Mouse (Mus musculus) layer of hippocampus, adult 9-10 months (tissue): ENCODE measurements around the gene Gas6.

ENCODE experiments used
- DNase-seq: peaks from one replicate; pipeline ENCODE4 v3.0.0; 2022; ENCODE audit warnings: low spot score

The Gas6 gene

DNA sequence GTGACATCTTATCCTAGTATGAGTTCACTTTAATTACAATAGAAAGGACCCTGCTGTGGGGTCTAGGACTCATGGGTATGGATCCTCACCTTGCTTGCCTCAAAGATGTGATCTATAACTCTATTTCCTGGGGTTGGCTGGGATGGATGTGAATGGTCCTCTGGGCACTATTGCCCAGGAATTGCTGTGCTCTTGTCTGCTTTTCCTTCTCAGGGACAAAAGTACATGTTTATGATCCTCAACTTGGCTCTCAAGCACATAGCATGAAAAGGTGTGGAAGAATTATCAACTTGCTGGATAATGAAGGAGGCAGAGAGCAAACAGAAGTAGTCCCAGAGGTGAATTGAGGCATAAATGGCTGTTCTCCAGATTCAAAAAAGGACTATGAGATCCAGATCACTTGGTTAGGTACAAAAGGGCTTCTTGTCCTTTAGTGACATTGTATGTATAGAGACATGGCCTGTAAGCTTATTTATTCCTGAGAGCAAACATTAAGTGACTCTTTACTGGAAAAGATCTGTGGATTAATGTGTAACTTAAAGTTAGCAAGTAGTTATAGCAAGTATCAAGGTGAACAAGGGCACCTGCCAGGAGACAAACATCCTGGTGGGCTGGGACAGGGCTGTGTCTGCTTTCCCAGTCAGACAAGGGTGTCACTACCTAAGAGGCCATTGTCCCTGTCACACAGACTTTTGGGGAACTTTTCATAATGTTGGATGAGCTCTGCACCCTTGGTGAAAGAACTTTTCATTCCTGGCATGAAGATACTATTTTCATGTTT, 10.8 kb upstream of the Gas6 start:
- no peak for DNase-seq

GRCm38 (mm10) chr8:13503936-13504606, 9.8 kb upstream of the Gas6 start:
- DNase-seq = no peak

- no peak for DNase-seq
These were observed 6.9 kb upstream of the Gas6 start for GRCm38 (mm10) chr8:13501221-13501620.

- DNase-seq = no peak
These were observed 1.3 kb downstream of the Gas6 start for GRCm38 (mm10) chr8:13493011-13493410.

GRCm38 (mm10) chr8:13492198-13492995, 1.9 kb downstream of the Gas6 start:
- DNase-seq = no peak

DNA sequence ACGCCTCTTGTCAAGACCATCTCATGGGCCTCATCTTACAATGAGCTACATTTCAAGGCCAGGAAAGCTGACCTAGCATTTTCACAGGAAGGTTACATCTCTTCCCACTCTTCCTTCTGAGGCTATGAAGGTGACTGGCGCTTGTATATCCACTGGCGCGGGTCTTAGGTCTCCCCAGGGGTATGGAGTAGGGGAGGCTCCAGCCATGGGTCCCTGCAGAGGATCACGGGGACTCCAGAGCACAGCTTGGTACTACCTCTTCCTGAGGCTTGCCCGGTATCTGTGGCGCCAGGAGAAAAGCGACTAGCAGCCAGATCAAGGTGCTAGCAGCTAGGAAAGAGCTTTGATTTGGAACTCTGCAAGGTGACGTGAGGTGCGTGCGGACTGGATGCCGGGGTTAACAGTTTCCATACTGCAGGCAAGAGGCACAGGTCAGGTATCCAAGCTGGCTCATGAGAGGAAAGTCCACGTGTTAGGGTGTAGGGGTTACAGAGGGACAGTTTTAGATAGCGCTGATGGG, 2.7 kb downstream of the Gas6 start:
- no peak for DNase-seq

GRCm38 (mm10) chr8:13489986-13490910, 4.0 kb downstream of the Gas6 start:
- DNase-seq = no peak

DNA sequence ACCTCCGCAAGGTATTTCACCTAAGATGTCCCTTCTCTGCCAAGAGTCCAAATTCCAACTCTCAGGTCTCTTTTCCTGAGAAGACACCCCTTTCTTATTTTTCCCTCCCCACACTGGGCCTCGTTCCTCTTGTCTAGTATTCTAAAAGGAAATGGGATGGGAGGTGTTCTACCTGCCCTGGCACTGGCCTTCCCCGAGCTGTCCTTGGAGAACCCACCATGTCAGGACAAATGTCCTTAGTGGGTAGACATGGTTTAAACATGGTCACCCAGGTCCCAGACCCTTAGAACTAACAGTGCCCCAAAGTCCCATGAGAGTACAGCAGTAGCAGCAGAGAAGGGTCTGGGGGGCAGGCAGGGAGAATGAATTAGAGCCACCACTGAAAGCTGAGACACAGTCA, 4.9 kb downstream of the Gas6 start:
- no peak for DNase-seq

DNA sequence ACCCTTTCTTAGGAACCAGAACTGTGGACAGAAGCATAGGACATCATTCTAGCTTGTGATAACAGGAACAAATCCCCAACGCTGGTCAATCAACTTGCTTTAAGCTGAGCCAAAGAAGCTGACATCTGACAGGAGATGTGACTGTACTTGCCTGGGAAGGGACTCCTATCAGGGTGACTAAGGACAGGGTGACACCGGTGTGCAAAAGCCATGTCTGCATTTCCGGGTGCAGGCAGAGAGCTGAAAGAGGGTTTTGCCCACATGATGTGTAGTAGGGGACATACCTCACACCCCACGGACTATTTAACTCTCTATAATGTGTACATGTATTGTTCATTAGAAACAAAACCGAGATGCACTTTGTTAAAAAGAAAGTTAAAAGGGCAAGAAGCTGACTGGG, 11.1 kb downstream of the Gas6 start:
- DNase-seq = no peak

DNA sequence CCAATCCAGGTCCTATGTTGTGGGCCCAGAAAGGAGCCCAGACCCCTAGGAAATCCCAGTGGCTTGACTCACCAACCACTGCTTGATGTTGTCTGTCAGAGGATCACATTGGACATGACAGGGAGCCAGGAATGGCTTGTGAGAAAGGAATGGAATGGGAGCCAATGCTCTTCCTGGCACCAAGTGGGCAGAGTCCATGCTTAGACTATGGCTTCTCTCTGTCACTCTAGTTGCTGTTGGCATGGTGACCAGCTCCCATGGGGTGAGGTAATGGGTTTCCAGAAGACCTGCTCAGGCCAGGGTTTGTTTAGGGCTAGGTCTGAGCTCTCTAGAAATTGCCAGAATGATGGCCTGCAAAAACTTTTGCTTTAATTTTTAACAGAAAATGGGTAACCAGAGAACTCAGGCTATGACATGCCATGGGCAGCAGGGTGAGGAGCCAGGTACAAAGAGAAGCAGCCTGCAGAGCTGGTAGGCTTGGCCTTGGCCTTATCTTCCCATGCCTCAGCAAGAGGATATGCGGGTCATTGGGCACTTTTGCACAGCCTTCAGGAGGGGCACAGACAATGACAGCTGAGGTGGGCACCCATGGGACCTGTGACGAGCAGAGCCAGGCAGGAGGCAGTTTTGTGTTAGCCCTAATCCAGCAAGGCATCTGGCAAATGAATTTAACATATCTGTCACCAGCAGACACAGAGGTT, 12.0 kb downstream of the Gas6 start:
- DNase-seq = no peak

GRCm38 (mm10) chr8:13481596-13481995, 12.7 kb downstream of the Gas6 start:
- no peak for DNase-seq

- DNase-seq = no peak
These were observed 13.2 kb downstream of the Gas6 start for GRCm38 (mm10) chr8:13481089-13481554.

DNA sequence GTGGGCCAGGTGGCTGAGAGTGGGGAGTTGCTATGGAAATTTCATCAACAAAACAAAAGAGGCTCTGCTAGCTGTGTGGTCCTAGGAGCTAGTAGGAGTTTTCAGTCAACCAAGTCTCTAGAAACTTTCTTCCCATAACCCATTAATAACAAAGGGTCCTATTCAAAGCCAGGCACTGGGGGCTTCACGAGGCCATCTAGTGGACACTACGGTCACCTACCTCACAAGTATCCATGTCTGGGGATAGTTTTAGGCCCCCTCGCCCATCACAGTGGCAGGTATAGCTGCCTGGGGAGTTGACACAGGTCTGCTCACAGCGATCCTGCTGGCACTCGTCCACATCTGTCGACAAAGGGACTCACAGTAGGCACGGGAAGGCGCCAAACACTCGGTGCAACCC, 18.4 kb downstream of the Gas6 start:
- DNase-seq = no peak

DNA sequence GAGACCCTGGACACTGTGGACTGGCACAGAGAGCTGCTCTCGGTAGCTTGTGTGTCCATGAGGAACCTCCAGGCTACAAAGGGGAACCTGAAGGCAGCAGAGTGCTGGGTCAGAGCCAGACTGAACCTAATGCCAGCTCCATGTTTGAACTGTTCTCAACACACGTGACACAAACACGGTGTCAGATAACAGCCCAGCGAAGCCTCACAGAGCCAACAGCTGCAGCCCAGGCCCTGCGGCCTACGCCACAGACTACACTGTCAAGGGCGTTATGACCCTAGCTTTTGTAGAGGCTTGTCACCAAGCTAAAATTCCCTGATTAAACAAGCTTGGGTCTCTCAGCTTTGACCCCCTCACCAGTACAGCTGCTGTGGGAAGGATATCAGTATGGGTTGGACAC, 22.0 kb downstream of the Gas6 start:
- no peak for DNase-seq

- DNase-seq = no peak
These were observed 22.8 kb downstream of the Gas6 start for GRCm38 (mm10) chr8:13471484-13471883.

GRCm38 (mm10) chr8:13468737-13469136, 25.6 kb downstream of the Gas6 start:
- DNase-seq = no peak

DNA sequence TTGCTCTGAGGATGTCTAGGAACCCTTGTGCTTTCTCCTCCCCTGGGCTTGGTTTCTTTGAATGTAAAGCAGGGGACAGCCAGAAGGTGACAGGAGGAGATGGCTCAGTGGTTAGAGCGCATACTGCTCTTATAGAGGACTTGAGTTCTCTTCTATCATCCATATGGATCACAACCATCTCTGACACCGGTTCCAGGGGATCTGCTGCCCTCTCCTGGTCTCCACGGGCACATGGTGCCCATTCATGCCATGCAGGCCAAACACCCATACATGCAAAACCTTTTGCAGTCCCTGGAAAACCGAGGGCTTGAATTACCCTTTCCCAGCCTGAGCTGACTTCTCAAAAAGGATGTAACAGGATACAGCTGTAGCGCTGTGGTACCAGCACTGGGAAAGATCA, 27.3 kb downstream of the Gas6 start:
- no peak for DNase-seq

DNA sequence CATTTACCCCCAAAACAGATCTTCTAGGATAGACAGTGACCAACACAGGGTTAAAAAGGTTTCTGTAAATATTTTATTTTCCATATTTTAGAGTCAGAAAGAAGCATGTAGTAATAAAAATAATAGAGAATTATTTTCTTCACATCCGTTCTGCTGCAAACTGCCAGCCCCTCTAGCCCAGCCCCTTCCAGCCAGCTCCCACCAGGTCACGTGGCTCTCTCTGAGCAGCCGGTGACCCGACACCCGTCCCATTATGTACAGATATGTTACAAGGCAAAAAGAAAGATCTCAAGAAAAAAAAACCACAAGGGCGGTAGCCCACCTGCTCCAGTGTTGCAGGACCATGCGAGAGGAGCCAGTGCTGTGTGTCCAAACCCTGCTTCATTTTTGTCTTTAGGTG, 29.0 kb downstream of the Gas6 start:
- no peak for DNase-seq

GRCm38 (mm10) chr8:13462392-13462791, 31.9 kb downstream of the Gas6 start:
- DNase-seq = no peak

- DNase-seq = peak; percentile 61
These were observed 32.4 kb downstream of the Gas6 start for GRCm38 (mm10) chr8:13461843-13462242.
